Mouse (Mus musculus) limb, embryonic 14.5 days (tissue): ENCODE results near the gene Trib3. TPM values are rescaled to one million over a fixed set of nuclear protein-coding genes. Genes with fewer than 3 reads are reported as not detected.

ENCODE experiments used
- ATAC-seq: fragments of 200-750 bp; cut with Nextera tagmentation; 2 replicates; pipeline ENCODE4 v1.8.0; 2017; ENCODE audit warnings: low read depth, moderate number of reproducible peaks, moderate TSS enrichment; ENCODE audit not compliant: low FRiP score
- DNase-seq: peaks from one replicate; pipeline ENCODE4 v3.0.0-alpha.2; 2015; ENCODE audit warnings: low spot score
- H3K27ac ChIP-seq: fragments of 300-500 bp; sonication (generic); replicated peaks from 2 replicates; pipeline ENCODE4 v1.5.1; 2014; ENCODE audit warnings: low read depth, mild to moderate bottlenecking, low read length, moderate library complexity, mixed read lengths
- H3K27me3 ChIP-seq: fragments of 300-500 bp; sonication (generic); 2 replicates; pipeline ENCODE4 v1.6.1; 2014; ENCODE audit warnings: low read length, mixed read lengths; ENCODE audit not compliant: control insufficient read depth, insufficient read depth
- H3K36me3 ChIP-seq: fragments of 300-500 bp; sonication (generic); 2 replicates; pipeline ENCODE4 v1.6.1; 2014; ENCODE audit warnings: mild to moderate bottlenecking, low read length, moderate library complexity, mixed read lengths; ENCODE audit not compliant: control insufficient read depth, insufficient read depth
- H3K4me1 ChIP-seq: fragments of 300-500 bp; sonication (generic); 2 replicates; pipeline ENCODE4 v1.6.1; 2014; ENCODE audit warnings: antibody characterized with exemption, low read length, mixed read lengths; ENCODE audit not compliant: control insufficient read depth, insufficient read depth
- H3K4me2 ChIP-seq: fragments of 300-500 bp; sonication (generic); replicated peaks from 2 replicates; pipeline ENCODE4 v1.6.1; 2014; ENCODE audit warnings: low read depth, mild to moderate bottlenecking, low read length, moderate library complexity; ENCODE audit not compliant: severe bottlenecking
- H3K4me3 ChIP-seq: fragments of 300-500 bp; sonication (generic); replicated peaks from 2 replicates; pipeline ENCODE4 v1.5.1; 2014; ENCODE audit warnings: low read length
- H3K9ac ChIP-seq: fragments of 300-500 bp; sonication (generic); 2 replicates; pipeline ENCODE4 v1.6.1; 2014; ENCODE audit warnings: mild to moderate bottlenecking, low read depth, low read length, moderate library complexity; ENCODE audit not compliant: severe bottlenecking
- H3K9me3 ChIP-seq: fragments of 300-500 bp; sonication (generic); 2 replicates; pipeline ENCODE4 v1.6.1; 2016; ENCODE audit warnings: low read length; ENCODE audit not compliant: control insufficient read depth
- POLR2A ChIP-seq: fragments of 200-500 bp; IDR thresholded peaks from 2 replicates; pipeline ENCODE4 v1.8.0; 2012; ENCODE audit warnings: inconsistent platforms, mild to moderate bottlenecking, moderate library complexity, borderline replicate concordance; ENCODE audit not compliant: insufficient read depth, insufficient read length; ENCODE audit errors: extremely low read depth
- WGBS: fragments of 180-500 bp; shearing (Covaris S2); extraction: QIAGEN DNeasy Blood & Tissue Kit; methylation state at CpG from one replicate; pipeline ENCODE4 v1.1.7; 2014; 5-methylcytosine and 5-hydroxymethylcytosine counted together
- polyA plus RNA-seq, 2 experiments: library from polyadenylated mRNA; depleted of rRNA in 1 of 2; stranded (reverse) in 1 of 2; unstranded in 1 of 2; fragments of >200 nt; fragmentation: Nextera tagmentation in 1 of 2; extraction: Ambion mirVana in 1 of 2; gene quantifications; 2 replicates each; pipeline versions ENCODE4 v1.2.1 to v1.2.3; 2012 to 2014

Trib3 gene
- polyA plus RNA-seq, 2 experiments = 0.99 to 1.4 TPM

- Histone ChIP-seq H3K36me3 (peaks cover 90% of the 10 kb centered on the region), H3K4me3 (no peak overlapping the region), H3K27ac (no peak overlapping the region), H3K9me3 (no peaks in the 10 kb centered on the region), H3K4me1 (no peaks in the 10 kb centered on the region), H3K9ac (no peak overlapping the region), H3K27me3 (no peaks in the 10 kb centered on the region), H3K4me2 (no peak overlapping the region)
- no peak for TF ChIP-seq POLR2A
- no peak for ATAC-seq
- no peak for DNase-seq
- WGBS = 88% methylated on average over 5 of the region's 6 CpGs
Observed at GRCm38 (mm10) chr2:152322198-152322597, 21.6 kb downstream of the Trib3 start.

DNA sequence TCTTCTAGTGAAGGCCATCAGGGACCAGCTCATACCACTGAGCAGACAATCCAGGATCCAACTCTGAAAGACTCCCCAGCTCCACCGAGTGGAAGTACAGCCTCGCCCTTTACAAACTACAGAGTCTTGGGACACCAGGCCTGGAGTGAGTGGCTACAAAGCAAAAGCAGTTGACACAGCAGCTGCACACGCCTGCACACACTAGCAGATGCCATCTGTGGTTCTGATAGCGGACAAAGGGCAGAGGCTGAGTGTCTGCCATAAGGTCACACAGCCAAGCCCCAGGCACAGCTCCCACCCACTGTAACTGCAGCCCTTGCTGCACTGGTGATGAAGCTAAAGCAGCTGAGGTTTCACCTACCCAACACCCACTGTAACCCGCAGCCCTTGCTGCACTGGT is 22.3 kb downstream of the Trib3 start:
- no peaks in the 10 kb centered on the region for H3K4me1 ChIP-seq
- H3K27ac ChIP-seq = no peak overlapping the region
- no peak overlapping the region for H3K4me2 ChIP-seq
- DNase-seq (no peak), ATAC-seq (peak; percentile 42; the same call in 1 of the 2 replicates)
- H3K9ac ChIP-seq = no peak overlapping the region
- no peak for TF ChIP-seq POLR2A
- H3K36me3 ChIP-seq = peaks cover 90% of the 10 kb centered on the region
- H3K4me3 ChIP-seq = no peak overlapping the region
- H3K27me3 ChIP-seq = no peaks in the 10 kb centered on the region
- 81% methylated on average over 5 of the region's 5 CpGs for whole genome bisulfite sequencing
- H3K9me3 ChIP-seq = no peaks in the 10 kb centered on the region

GRCm38 (mm10) chr2:152317054-152317453 is 26.8 kb downstream of the Trib3 start:
- Histone ChIP-seq H3K27ac (no peak overlapping the region), H3K36me3 (peaks cover 88% of the 10 kb centered on the region), H3K9me3 (no peaks in the 10 kb centered on the region), H3K4me1 (no peaks in the 10 kb centered on the region), H3K4me3 (no peak overlapping the region), H3K27me3 (no peaks in the 10 kb centered on the region), H3K4me2 (no peak overlapping the region), H3K9ac (no peak overlapping the region)
- no peak for TF ChIP-seq POLR2A
- DNase-seq (no peak), ATAC-seq (no peak)
- 81% methylated on average over 6 of the region's 6 CpGs for WGBS

DNA sequence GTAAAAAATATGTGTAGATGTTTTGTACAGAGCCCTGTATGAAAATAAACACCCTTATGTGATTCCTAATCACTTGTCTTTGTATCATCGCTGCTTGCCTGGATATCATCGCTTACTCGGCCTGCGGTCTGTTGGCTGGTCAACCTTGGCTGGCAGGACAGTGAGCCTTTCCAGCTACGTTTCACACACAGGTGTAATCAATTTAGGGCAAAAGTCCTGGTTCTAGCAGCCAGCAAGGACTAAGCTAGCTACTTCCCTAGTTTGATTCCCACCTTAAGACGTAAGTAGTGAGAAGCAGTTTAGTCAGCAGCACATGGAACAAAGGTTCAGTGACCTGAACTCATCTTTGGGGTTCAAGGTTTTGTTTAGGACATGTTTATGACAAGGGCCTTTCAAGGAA is 29.9 kb downstream of the Trib3 start:
- whole genome bisulfite sequencing = 86% methylated on average over 6 of the region's 6 CpGs
- no peaks in the 10 kb centered on the region for H3K27me3 ChIP-seq
- TF ChIP-seq POLR2A = no peak
- H3K27ac ChIP-seq = no peak overlapping the region
- peaks cover 87% of the 10 kb centered on the region for H3K36me3 ChIP-seq
- no peak overlapping the region for H3K9ac ChIP-seq
- no peak overlapping the region for H3K4me3 ChIP-seq
- ATAC-seq (no peak), DNase-seq (no peak)
- no peak overlapping the region for H3K4me2 ChIP-seq
- no peaks in the 10 kb centered on the region for H3K4me1 ChIP-seq
- H3K9me3 ChIP-seq = no peaks in the 10 kb centered on the region

- Histone ChIP-seq H3K4me2 (no peak overlapping the region), H3K36me3 (peaks cover 87% of the 10 kb centered on the region), H3K27ac (no peak overlapping the region), H3K4me3 (no peak overlapping the region), H3K27me3 (no peaks in the 10 kb centered on the region), H3K4me1 (no peaks in the 10 kb centered on the region), H3K9me3 (no peaks in the 10 kb centered on the region), H3K9ac (no peak overlapping the region)
- DNase-seq = no peak
- WGBS = 67% methylated on average over 7 of the region's 7 CpGs
- no peak for TF ChIP-seq POLR2A
- ATAC-seq = no peak
Observed at GRCm38 (mm10) chr2:152312996-152313395, 30.8 kb downstream of the Trib3 start.

DNA sequence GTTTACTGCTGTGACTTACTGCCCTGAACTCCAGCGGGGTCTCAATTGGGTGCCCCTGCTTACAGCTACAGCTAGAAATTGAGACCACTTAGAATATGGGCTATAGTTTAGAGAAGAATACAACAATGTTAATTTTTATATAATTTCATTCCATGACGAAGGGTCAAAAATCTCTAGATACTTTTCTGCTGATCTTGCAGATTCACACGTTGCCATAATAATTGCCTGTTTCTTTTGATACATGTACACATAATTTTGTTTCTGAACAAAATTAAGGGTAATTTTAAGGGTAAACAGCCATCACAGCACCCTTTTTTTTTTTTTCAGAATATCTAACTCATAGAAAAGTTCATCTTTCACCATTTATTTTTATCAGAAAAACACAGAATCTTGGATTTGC is 36.6 kb downstream of the Trib3 start:
- H3K9me3 ChIP-seq = no peaks in the 10 kb centered on the region
- no peak for TF ChIP-seq POLR2A
- ATAC-seq (no peak), DNase-seq (no peak)
- no peak overlapping the region for H3K27ac ChIP-seq
- H3K4me3 ChIP-seq = no peak overlapping the region
- no peaks in the 10 kb centered on the region for H3K4me1 ChIP-seq
- H3K9ac ChIP-seq = no peak overlapping the region
- peaks cover 89% of the 10 kb centered on the region for H3K36me3 ChIP-seq
- 98% methylated on average over 3 of the region's 3 CpGs for WGBS
- H3K27me3 ChIP-seq = no peaks in the 10 kb centered on the region
- no peak overlapping the region for H3K4me2 ChIP-seq
